Mouse (Mus musculus) myocyte (in vitro differentiated cells): Measurements from ENCODE around the gene Frmd4a.
A peak's percentile ranks its signal among the peaks of the same experiment; 100 is the strongest.

Source experiments
- CEBPB ChIP-seq: IDR thresholded peaks from 2 replicates; pipeline ENCODE4 v1.6.1; 2011; ENCODE audit warnings: mild to moderate bottlenecking, moderate library complexity; ENCODE audit not compliant: poor library complexity, insufficient read depth, severe bottlenecking
- E2F4 ChIP-seq: IDR thresholded peaks from one replicate; pipeline ENCODE4 v1.6.1; 2011; ENCODE audit warnings: mild to moderate bottlenecking, control low read depth, moderate library complexity; ENCODE audit not compliant: insufficient read depth
- MAX ChIP-seq: IDR thresholded peaks from one replicate; pipeline ENCODE4 v1.6.1; 2011; ENCODE audit warnings: low read depth, mild to moderate bottlenecking, control low read depth
- MYOD1 ChIP-seq, 3 experiments: IDR thresholded peaks; one replicate each; pipeline ENCODE4 v1.6.1; 2011; ENCODE audit warnings: control low read depth in 2 of 3, low read depth in 2 of 3, mild to moderate bottlenecking in 2 of 3, moderate library complexity in 1 of 3; ENCODE audit not compliant: insufficient read length in 2 of 3, control insufficient read depth in 1 of 3
- POLR2A ChIP-seq: IDR thresholded peaks from one replicate; pipeline ENCODE4 v1.6.1; 2011; ENCODE audit warnings: low read depth, mild to moderate bottlenecking, control low read depth, moderate library complexity; ENCODE audit not compliant: insufficient read length
- POLR2AphosphoS2 ChIP-seq: IDR thresholded peaks from one replicate; pipeline ENCODE4 v1.6.1; 2011; ENCODE audit warnings: low read depth, control low read depth; ENCODE audit not compliant: insufficient read length
- SRF ChIP-seq: IDR thresholded peaks from one replicate; pipeline ENCODE4 v1.6.1; 2011; ENCODE audit warnings: low read depth; ENCODE audit not compliant: control insufficient read depth, insufficient read length
- TCF3 ChIP-seq: IDR thresholded peaks from one replicate; pipeline ENCODE4 v1.6.1; 2011; ENCODE audit warnings: low read depth, control low read depth; ENCODE audit not compliant: insufficient read length
- USF1 ChIP-seq: IDR thresholded peaks from one replicate; pipeline ENCODE4 v1.6.1; 2011; ENCODE audit warnings: low read depth, mild to moderate bottlenecking, control low read depth, moderate library complexity

DNA sequence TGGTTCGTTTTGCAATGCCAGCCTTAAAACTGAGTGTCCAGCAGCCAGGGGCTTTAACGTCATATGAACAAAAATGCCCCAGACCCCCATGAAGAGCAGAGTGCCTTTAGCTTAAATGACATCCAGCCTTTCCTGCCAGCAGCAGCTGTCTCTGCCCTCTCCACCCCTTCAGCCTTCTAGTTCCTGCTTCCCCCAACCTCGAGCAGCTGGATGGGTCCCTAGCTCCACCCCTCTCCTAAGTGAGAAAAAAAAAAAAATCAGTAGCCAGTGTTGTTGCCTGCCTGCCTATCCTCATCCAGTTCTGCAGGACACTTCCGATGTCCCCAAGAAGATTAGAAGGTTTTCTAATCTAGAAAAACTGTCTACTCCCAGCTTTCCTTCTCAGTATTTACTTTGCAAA lies 539.5 kb downstream of the Frmd4a start:
- TF ChIP-seq E2F4 (no peak), POLR2A (no peak), SRF (no peak), USF1 (no peak), POLR2AphosphoS2 (no peak), MYOD1 (IDR thresholded peaks at IDR 0.05; ENCODE audit: control insufficient read depth in 1 of 3, insufficient read length in 2 of 3, low read depth in 2 of 3) (peak; percentile 37 to 91 (median 90)), MAX (no peak), TCF3 (no peak), CEBPB (no peak)
